Mouse (Mus musculus) kidney, postnatal 0 days (tissue): ENCODE measurements at regions not wholly inside any gene's neighbourhood (a gene's known extent, or its start where the extent isn't known, plus 50 kb on each side); places are given as distances from the start of the nearest gene placed in this dataset.

Experiments used
- ATAC-seq: fragments of 200-750 bp; cut with Nextera tagmentation; replicated peaks from 2 replicates; pipeline ENCODE4 v1.8.0; 2017; ENCODE audit warnings: low read depth, moderate number of reproducible peaks, moderate TSS enrichment, moderate library complexity; ENCODE audit not compliant: low FRiP score
- DNase-seq: peaks from one replicate; pipeline ENCODE4 v3.0.0-alpha.2; 2016; ENCODE audit warnings: low spot score
- H3K27ac ChIP-seq: fragments of 300-500 bp; sonication (generic); 2 replicates; pipeline ENCODE4 v1.5.1; 2014; ENCODE audit warnings: mild to moderate bottlenecking
- H3K27me3 ChIP-seq: fragments of 300-500 bp; sonication (generic); 2 replicates; pipeline ENCODE4 v1.6.1; 2014; ENCODE audit warnings: low read length, mixed read lengths; ENCODE audit not compliant: insufficient read depth
- H3K36me3 ChIP-seq: fragments of 300-500 bp; sonication (generic); 2 replicates; pipeline ENCODE4 v1.6.1; 2014; ENCODE audit warnings: low read length, mixed read lengths; ENCODE audit not compliant: insufficient read depth
- H3K4me1 ChIP-seq: fragments of 300-500 bp; sonication (generic); replicated peaks from 2 replicates; pipeline ENCODE4 v1.6.1; 2014; ENCODE audit warnings: antibody characterized with exemption, low read length, mixed read lengths; ENCODE audit not compliant: insufficient read depth
- H3K4me2 ChIP-seq: fragments of 300-500 bp; sonication (generic); 2 replicates; pipeline ENCODE4 v1.6.1; 2014; ENCODE audit warnings: mild to moderate bottlenecking, low read length, moderate library complexity, mixed read lengths
- H3K4me3 ChIP-seq: fragments of 300-500 bp; sonication (generic); replicated peaks from 2 replicates; pipeline ENCODE4 v1.5.1; 2014; ENCODE audit warnings: low read depth, low read length
- H3K9ac ChIP-seq: fragments of 300-500 bp; sonication (generic); 2 replicates; pipeline ENCODE4 v1.6.1; 2014; ENCODE audit warnings: low read depth, low read length
- H3K9me3 ChIP-seq: fragments of 300-500 bp; sonication (generic); replicated peaks from 2 replicates; pipeline ENCODE4 v1.6.1; 2016; ENCODE audit warnings: low read length, inconsistent platforms, mixed read lengths
- CTCF ChIP-seq: IDR thresholded peaks from 2 replicates; pipeline ENCODE4 v1.5.1; 2016; ENCODE audit warnings: antibody characterized with exemption, low read depth, mild to moderate bottlenecking, moderate library complexity
- WGBS: fragments of 180-500 bp; shearing (Covaris S2); extraction: QIAGEN DNeasy Blood & Tissue Kit; methylation state at CpG from one replicate; pipeline ENCODE4 v1.1.7; 2014; 5-methylcytosine and 5-hydroxymethylcytosine counted together

- no peaks in the 10 kb centered on the region for H3K9me3 ChIP-seq
- H3K4me3 ChIP-seq, result no peak overlapping the region
- H3K27me3 ChIP-seq, result no peaks in the 10 kb centered on the region
- no peaks in the 10 kb centered on the region for H3K36me3 ChIP-seq
- no peak overlapping the region for H3K4me2 ChIP-seq
- no peak overlapping the region for H3K27ac ChIP-seq
- H3K4me1 ChIP-seq, result no peaks in the 10 kb centered on the region
- ATAC-seq (no peak), DNase-seq (no peak)
- no peak for TF ChIP-seq CTCF
- no peak overlapping the region for H3K9ac ChIP-seq
- WGBS, result 83% methylated on average over 4 of the region's 4 CpGs
Observed at GRCm38 (mm10) chr3:6886200-6887052, 266.2 kb upstream of the 1700008P02Rik start.

GRCm38 (mm10) chr3:6883401-6883800, 263.2 kb upstream of the 1700008P02Rik start:
- TF ChIP-seq CTCF, result no peak
- no peaks in the 10 kb centered on the region for H3K9me3 ChIP-seq
- H3K4me2 ChIP-seq, result no peak overlapping the region
- DNase-seq (no peak), ATAC-seq (no peak)
- no peak overlapping the region for H3K9ac ChIP-seq
- WGBS, result 81% methylated on average over 1 of the region's 1 CpGs
- no peak overlapping the region for H3K4me3 ChIP-seq
- no peak overlapping the region for H3K27ac ChIP-seq
- no peaks in the 10 kb centered on the region for H3K4me1 ChIP-seq
- H3K27me3 ChIP-seq, result no peaks in the 10 kb centered on the region
- H3K36me3 ChIP-seq, result no peaks in the 10 kb centered on the region

- no peak for DNase-seq
Observed at GRCm38 (mm10) chr3:6876265-6876664, 256.0 kb upstream of the 1700008P02Rik start.

GRCm38 (mm10) chr3:6872170-6872569, 251.9 kb upstream of the 1700008P02Rik start:
- Histone ChIP-seq H3K4me1 (no peaks in the 10 kb centered on the region), H3K27ac (no peak overlapping the region), H3K27me3 (no peaks in the 10 kb centered on the region), H3K9ac (no peak overlapping the region), H3K9me3 (no peaks in the 10 kb centered on the region), H3K4me3 (no peak overlapping the region), H3K36me3 (no peaks in the 10 kb centered on the region), H3K4me2 (no peak overlapping the region)
- 59% methylated on average over 3 of the region's 3 CpGs for WGBS
- no peak for TF ChIP-seq CTCF
- ATAC-seq (no peak), DNase-seq (no peak)

More at GRCm38 (mm10) chr3:6876265-6876664, 256.0 kb upstream of the 1700008P02Rik start:
- 83% methylated on average over 5 of the region's 5 CpGs for WGBS
- no peaks in the 10 kb centered on the region for H3K4me1 ChIP-seq
- no peaks in the 10 kb centered on the region for H3K27me3 ChIP-seq
- H3K9ac ChIP-seq, result no peak overlapping the region
- no peak overlapping the region for H3K4me2 ChIP-seq
- no peak for TF ChIP-seq CTCF
- H3K4me3 ChIP-seq, result no peak overlapping the region
- no peak for ATAC-seq
- H3K9me3 ChIP-seq, result no peaks in the 10 kb centered on the region
- no peak overlapping the region for H3K27ac ChIP-seq
- H3K36me3 ChIP-seq, result no peaks in the 10 kb centered on the region

- Histone ChIP-seq H3K27me3 (no peaks in the 10 kb centered on the region), H3K9me3 (no peaks in the 10 kb centered on the region), H3K27ac (no peak overlapping the region), H3K4me2 (no peak overlapping the region), H3K4me3 (no peak overlapping the region), H3K9ac (no peak overlapping the region), H3K4me1 (no peaks in the 10 kb centered on the region), H3K36me3 (no peaks in the 10 kb centered on the region)
- DNase-seq (no peak), ATAC-seq (no peak)
- TF ChIP-seq CTCF, result no peak
- WGBS, result 68% methylated on average over 2 of the region's 2 CpGs
Observed at GRCm38 (mm10) chr3:6871752-6872151, 251.5 kb upstream of the 1700008P02Rik start.

GRCm38 (mm10) chr3:6866148-6866483, 245.9 kb upstream of the 1700008P02Rik start:
- H3K9ac ChIP-seq, result no peak overlapping the region
- ATAC-seq, result no peak
- H3K9me3 ChIP-seq, result no peaks in the 10 kb centered on the region
- H3K4me3 ChIP-seq, result no peak overlapping the region
- H3K27me3 ChIP-seq, result no peaks in the 10 kb centered on the region
- no peak overlapping the region for H3K27ac ChIP-seq
- no peaks in the 10 kb centered on the region for H3K4me1 ChIP-seq
- no peak overlapping the region for H3K4me2 ChIP-seq
- no peak for TF ChIP-seq CTCF
- no peak for DNase-seq
- H3K36me3 ChIP-seq, result no peaks in the 10 kb centered on the region
